ENCODE assay signal across 13 mouse cellular contexts in the genomic region with DNA sequence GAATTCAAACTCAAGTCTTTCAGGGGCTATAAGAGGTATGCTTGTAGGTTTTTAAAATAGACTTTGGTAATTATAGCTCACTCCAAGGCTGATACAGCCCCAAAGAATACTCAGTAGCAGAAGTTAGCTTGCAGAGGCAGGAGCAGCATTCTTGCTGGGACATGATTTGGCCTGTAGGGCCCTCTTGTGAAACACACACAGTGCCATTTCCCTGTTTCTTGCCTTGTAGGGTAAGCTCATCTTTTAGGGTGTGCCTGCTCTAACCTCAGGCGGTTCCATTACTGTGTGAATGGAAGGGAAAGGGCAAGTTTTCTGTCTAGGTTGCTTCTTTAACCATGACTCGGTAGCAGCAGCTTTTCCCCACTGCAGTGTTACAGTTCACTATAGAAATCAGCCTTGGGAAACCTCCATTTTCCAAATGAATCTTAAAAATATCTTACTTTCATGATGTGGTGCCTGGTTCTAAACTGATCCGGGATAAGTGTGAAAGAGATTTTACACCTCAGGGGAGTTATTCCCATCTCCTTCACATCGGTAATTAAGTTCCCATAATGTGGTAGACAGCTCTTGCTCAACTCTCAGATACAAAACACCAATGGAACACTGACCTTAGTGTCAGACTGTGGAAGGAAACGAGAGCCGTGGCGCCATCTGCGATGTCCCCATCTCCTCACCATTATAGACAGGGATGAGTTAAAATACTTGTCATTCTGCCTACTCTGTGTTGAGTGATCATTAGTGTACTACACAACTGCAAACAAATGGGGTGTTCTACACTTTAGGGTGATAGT. TPM values are rescaled to one million over a fixed set of nuclear protein-coding genes. Genes with fewer than 3 reads are reported as not detected.
DNase-seq lines count a peak whose midpoint lies in the region; ATAC-seq lines count a peak whose summit lies in the region.
"Had no signal": no experiment of that assay in that cellular context is flagged by ENCODE, and none has a peak within 500 bp of the region (broad histone marks: within the 10 kb centered on the region; RNA-seq: fewer than 3 reads in every experiment).

No protein-coding gene starts in this region.

- no peak overlapping the region for H3K9ac ChIP-seq in limb, embryonic 12.5 days (replicated peaks)
- H3K9ac ChIP-seq in heart, embryonic 13.5 days = peak overlapping the region; percentile 89

- DNase-seq in limb, embryonic 10.5 days (ENCODE audit: low spot score) = no peak
- peak; percentile 15 for DNase-seq in brain, adult 2 months (ENCODE audit: low read depth, low spot score)
- DNase-seq in kidney, postnatal 25 days = no peak
- DNase-seq in cerebellum, adult 11 months = no peak
- DNase-seq in retina, embryonic 14.5 days (ENCODE audit: low spot score) = no peak
- DNase-seq: cerebellum, adult 11-12 months; kidney, postnatal 36 days had no signal

- no peak for ATAC-seq in limb, embryonic 12.5 days (ENCODE audit: insufficient number of reproducible peaks, insufficient read depth, low FRiP score, low TSS enrichment, low read depth)
- ATAC-seq in heart, embryonic 13.5 days (ENCODE audit: extremely low read depth, insufficient number of reproducible peaks, low FRiP score, low TSS enrichment) = no peak
- peak; percentile 62 for ATAC-seq in megakaryocyte progenitor cell, adult 5-6 weeks (replicated peaks; ENCODE audit: poor library complexity)

- H3K27ac ChIP-seq in limb, embryonic 12.5 days = no peak overlapping the region
- no peak overlapping the region for H3K27ac ChIP-seq in limb, embryonic 10.5 days
- peak overlapping the region; percentile 86 for H3K27ac ChIP-seq in heart, embryonic 13.5 days (replicated peaks)
- H3K27ac ChIP-seq: forebrain, embryonic 10.5 days had no signal

- no peak overlapping the region for H3K4me3 ChIP-seq in limb, embryonic 12.5 days (replicated peaks)
- no peak overlapping the region for H3K4me3 ChIP-seq in limb, embryonic 10.5 days
- peak overlapping the region; percentile 78 for H3K4me3 ChIP-seq in heart, embryonic 13.5 days
- H3K4me3 ChIP-seq: forebrain, embryonic 10.5 days; myocyte had no signal

- H3K4me1 ChIP-seq in limb, embryonic 12.5 days (replicated peaks) = peaks cover 5% of the 10 kb centered on the region; the same call in 1 of the 2 replicates
- peaks cover 10% of the 10 kb centered on the region for H3K4me1 ChIP-seq in limb, embryonic 10.5 days
- H3K4me1 ChIP-seq in heart, embryonic 13.5 days = peaks cover 37% of the 10 kb centered on the region

- H3K27me3 ChIP-seq in limb, embryonic 12.5 days = peaks cover 47% of the 10 kb centered on the region
- H3K27me3 ChIP-seq in limb, embryonic 10.5 days (ENCODE audit: low read depth, poor library complexity, severe bottlenecking) = peaks cover 55% of the 10 kb centered on the region
- H3K27me3 ChIP-seq in heart, embryonic 13.5 days (replicated peaks) = peaks cover 38% of the 10 kb centered on the region

- H3K36me3 ChIP-seq in limb, embryonic 12.5 days = no peaks in the 10 kb centered on the region
- H3K36me3 ChIP-seq in limb, embryonic 10.5 days = no peaks in the 10 kb centered on the region
- no peaks in the 10 kb centered on the region for H3K36me3 ChIP-seq in heart, embryonic 13.5 days
- H3K36me3 ChIP-seq: forebrain, embryonic 10.5 days; G1E had no signal

- H3K4me2 ChIP-seq in limb, embryonic 12.5 days = peak overlapping the region; percentile 13; the same call in 1 of the 2 replicates
- peak overlapping the region; percentile 88 for H3K4me2 ChIP-seq in heart, embryonic 13.5 days

- no peaks in the 10 kb centered on the region for H3K9me3 ChIP-seq in limb, embryonic 12.5 days
- no peaks in the 10 kb centered on the region for H3K9me3 ChIP-seq in limb, embryonic 10.5 days (replicated peaks)
- H3K9me3 ChIP-seq in heart, embryonic 13.5 days = no peaks in the 10 kb centered on the region
- H3K9me3 ChIP-seq: forebrain, embryonic 10.5 days had no signal

- WGBS in limb, embryonic 12.5 days = 72% methylated on average over 8 of the region's 8 CpGs
- WGBS in limb, embryonic 10.5 days = 77% methylated on average over 8 of the region's 8 CpGs
- 63% methylated on average over 8 of the region's 8 CpGs for WGBS in heart, embryonic 13.5 days

RNA-seq across cellular contexts. Expression of gene Perp, which starts 1.8 kb away (rescaled TPM):
- 61.1 and 63.7 TPM in 2 replicates for polyA plus RNA-seq in limb, embryonic 12.5 days (2016; fragmentation: Nextera tagmentation; extraction: Ambion mirVana)
- polyA plus RNA-seq in limb, embryonic 10.5 days (2016; fragmentation: Nextera tagmentation; extraction: Ambion mirVana) = 35.0 and 35.6 TPM in 2 replicates
- polyA plus RNA-seq in heart, embryonic 13.5 days (2015; fragmentation: Nextera tagmentation; extraction: Ambion mirVana) = 97.1 and 106 TPM in 2 replicates
- total RNA-seq in megakaryocyte progenitor cell, adult 5-6 weeks (2015) = 0.42 and 1.1 TPM in 2 replicates
- 1.3 and 1.4 TPM in 2 replicates for total RNA-seq in megakaryocyte progenitor cell, adult 5-6 weeks (2017)
- total RNA-seq: G1E had no signal
- polyA plus RNA-seq: G1E had no signal
